Mouse (Mus musculus) embryo, embryonic 11.5 days (tissue): ENCODE measurements around the gene Brinp1.

Experiments
- DNase-seq: peaks from one replicate; pipeline ENCODE4 v3.0.0-alpha.2; 2012; ENCODE audit warnings: low read depth, low spot score

Brinp1 gene

DNA sequence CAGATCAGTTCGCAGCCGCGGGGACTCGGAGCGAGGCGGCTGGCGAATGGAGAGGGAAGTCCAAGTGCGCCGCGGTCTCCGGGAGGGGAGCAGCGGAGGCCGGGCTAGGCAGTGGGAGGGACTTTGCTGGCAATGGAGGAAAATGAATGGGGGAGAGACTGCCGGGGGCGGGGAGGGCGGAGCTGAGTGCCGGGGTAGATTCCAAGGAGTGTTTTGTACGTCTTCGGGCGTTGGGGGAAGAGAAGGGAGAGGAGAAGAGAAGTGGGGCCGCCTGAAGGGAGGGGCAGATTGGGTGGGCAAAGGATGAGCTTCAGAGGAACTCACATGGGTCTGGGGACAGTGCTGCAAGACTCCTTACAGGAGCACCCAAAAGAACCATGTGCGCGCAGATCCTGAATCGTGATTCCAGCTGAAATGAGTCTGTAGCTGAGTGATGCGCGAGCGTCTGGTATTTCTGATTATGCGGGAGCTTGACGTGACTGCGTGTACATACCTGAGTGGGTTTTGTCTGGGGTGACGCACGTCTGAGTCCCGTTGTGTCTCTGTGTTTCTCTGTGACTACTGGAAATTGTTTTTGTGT is at the start of gene Brinp1:
Brinp1 (minus strand) TSS at position 76 of the 580 bp plus-strand sequence.
- peak; percentile 63 for DNase-seq

DNA sequence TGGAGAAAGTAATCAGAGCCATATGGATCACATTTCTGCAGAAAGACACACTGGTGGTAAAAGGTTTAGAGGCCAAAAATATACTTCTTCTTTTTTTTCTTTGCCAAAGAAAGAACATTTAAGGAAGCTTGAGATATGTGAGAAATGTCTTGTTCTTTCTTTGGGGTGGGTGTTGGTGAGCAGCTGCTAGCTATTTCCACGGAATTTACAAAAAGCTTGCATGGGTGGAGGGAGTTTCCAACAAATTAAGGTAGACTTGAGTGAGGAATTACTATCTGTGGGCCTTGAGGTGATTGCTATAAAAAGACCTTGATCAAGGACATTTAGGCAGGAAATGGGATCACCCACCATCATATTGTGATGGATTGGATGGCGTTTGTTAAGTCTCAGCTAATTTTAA is 3.1 kb upstream of the Brinp1 start:
- DNase-seq, result no peak

DNA sequence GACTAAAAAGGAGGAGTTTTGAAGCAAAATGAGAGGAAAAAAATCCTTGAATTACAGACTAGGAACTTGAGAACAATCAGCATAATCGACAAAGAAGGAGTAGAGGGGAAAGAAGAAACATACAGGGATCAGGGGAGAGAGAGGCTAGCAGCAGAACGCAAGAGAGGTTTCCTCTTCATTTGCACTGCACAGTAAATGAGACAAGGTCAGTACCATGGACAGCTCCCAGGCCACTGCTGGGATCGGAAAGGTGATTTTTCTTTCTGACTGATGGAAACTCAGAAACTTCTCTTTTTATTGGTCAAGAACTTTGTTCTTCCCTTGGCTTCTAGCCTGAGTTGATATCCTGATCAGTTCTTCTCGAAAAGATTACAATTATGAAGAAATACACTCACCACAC is 1.4 kb upstream of the Brinp1 start:
- DNase-seq, result peak; percentile 56

DNA sequence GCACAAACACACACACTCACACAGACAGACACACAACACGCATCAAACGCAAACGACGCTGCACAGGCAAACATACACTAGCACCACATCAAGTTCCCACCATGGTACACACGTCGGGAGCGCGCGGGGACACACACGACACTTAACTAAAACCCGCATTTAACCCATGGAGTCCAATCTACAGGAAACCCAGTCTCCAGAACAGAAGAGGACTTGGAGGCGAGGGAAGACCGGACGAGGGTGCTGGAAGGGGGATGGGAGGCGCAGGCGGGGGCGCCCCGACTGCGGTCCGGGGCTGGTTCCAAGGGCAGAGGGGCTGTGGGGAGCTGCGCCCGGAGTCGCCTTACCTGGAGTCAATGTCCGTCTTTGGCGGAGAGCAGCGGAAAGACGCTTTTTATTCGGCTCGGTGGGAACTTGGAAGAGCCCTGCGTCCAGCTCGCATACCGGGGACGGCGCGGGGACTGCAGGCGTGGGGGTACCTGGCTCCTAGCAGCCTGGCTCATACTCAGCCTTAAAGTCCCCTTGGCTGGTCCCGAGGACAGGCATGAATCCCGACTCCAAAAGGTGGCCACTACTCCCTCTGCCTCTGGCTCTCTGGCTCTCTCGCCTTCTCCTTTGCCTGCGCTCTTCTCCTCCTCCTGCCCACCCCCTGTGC is 403 bp downstream of the Brinp1 start:
- no peak for DNase-seq

DNA sequence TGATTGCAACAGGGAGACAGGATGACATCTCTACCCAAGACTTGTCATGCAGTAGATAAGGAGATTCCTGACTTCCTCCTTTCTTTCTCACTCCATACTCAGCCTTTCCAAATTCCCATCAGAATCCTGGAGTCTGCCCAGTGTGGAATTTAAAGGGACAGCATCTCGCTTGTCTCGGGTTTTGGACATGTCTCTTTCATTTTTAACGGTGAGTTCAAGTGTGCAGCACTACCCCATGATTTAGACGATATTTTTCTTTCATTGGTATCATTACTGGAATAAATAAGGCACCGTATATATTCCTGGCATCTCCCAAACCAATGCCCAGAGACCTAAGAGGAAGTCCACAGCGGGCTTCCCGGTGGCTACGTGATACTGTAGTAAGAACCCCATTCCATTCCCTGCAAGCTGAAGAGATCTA is 1.1 kb downstream of the Brinp1 start:
- no peak for DNase-seq

DNA sequence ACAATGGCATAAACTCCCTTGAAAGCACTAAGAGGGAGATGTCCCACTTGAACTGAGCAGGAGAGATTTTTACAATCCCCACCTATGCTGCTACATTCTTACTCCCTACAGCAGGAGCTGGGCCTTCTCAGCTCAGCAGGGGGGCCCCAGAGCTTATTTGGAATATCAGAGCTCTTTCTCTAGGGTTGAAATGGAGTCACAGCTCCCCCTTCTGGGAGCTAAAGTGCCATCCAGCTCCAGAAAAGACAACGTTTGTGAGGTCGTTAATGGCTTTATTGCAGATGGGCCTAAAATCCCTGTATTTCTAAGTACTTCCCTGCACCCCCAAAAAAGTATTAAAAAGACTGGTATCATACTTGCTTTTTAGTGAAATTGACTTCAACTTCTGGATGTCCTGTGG is 3.6 kb downstream of the Brinp1 start:
- DNase-seq, result peak; percentile 57

DNA sequence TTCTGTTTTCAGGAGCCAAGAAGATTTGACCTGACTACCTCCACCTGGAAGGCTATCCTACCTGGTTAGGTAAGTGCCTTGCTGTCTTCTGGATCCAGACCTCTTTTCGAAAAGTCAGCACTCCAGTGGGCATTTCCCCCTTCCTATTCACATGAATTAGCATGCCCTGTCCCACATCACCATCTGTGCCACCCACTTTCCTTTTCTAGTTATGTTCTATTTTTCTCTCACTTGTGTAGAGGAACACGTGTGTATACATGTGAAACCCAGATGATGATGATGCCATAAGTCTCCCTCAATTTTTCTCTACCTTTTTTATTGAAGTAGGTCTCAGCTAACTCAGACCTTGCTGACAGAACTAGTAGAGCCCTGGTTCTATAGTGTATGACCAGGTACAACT is 11.3 kb downstream of the Brinp1 start:
- DNase-seq, result no peak

DNA sequence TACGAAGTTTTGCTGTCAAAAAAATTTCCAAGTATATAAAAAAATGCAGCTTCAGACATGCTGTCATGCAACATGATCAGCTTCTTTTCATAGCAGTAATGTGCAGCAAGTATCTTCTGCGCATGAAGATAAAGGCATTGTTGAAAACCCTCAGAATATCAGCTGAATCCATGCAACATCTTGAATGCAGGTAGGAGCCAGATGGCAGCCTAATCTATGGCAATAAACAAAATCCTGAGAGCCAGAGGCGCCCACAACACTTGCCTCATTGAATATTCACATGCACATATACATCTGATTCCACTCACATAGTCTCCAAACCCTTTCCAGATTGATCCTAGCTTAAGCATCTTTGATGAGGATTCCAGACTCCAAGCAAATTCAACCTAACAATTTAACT is 24.2 kb downstream of the Brinp1 start:
- DNase-seq, result no peak

DNA sequence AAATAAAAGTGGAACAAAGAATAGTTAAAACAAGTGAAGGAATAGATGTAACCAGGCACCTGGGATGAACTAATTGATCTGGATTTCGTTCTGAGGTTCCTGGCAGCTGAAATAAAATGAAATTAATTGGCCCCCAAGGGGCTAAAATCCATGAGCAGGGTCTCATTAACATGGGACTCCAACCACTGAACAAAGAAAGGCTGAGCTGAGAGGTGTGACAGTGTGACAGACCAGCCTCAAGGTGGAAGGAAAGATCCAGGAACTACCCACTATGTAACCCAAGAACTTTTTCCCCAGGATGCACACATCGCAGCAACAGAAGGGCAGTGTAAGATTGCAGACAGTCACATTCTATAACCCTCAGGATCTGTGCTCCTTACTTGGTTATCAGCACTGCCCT is 28.1 kb downstream of the Brinp1 start:
- DNase-seq, result no peak

DNA sequence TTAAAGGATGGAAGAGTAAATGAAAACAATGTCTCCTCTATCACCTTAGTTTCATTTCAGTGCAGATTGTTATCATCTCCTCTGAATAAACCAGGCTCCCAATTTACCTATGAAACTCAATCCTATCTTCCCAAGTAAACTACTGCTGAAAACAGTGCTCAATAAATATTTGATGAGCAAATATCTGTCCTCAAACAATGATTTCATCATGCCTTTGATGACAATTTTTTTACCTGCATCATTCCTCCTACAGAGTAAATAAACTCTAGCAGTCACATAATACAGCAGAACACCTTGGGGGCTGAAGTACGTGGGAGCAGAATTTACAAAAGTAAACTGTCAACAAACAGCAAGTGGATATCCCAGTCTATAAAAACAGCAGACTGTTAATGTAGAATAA is 31.3 kb downstream of the Brinp1 start:
- no peak for DNase-seq

DNA sequence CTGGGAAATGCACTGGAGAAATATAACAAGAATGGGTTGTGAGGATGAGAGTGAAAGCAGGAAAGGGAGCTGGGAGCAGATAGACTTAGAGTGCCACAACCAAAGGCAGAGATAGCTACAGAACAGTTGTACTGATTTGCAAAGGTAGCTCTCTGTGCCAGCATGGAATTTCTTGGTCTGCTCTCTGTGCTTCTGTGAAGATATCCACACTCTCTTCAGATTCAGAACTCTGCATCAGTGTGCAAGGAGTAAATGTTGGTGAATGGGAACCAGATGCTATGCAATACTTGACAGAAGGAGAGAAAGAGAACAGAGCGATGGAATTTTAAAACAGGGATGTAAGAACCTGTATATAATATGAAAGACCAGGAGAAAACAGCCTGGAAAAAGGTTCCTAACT is 31.7 kb downstream of the Brinp1 start:
- DNase-seq, result no peak

DNA sequence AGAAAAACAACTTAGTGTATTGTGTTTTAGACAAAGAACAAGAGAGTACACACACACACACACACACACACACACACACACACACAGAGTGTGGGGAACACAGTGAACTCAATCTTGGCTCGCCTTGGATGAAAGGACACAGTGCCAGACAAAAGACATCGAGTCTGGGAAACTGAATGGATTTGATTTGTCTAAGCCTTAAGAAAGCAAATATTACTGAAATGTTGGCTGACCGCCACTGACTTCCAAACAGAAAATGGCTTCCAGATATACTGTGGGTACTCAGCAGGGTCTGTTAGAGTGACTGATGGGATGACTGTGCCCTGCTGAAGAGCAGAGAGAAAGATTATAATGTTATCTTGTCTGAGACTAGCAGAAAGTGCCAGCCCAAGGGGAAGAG is 34.1 kb downstream of the Brinp1 start:
- no peak for DNase-seq

DNA sequence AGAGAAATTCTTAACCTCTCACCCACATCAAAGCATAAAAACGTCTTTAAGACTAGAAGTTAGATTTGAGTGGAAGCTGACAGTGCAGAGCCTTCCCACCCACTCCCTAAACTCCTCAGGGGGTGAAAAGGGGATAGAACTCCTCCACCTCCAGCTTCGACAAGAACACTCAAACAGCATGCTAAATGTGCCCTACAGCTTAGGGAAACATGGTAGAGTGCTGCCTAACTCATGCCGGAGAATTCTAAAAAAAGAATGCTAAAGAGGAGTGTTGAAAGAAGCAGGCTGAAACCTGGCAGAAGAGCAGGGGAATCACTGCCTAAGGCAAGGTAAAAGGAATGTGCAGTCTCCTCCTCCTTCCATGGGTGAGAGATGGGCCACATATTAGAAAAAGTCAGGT is 43.3 kb downstream of the Brinp1 start:
- no peak for DNase-seq

DNA sequence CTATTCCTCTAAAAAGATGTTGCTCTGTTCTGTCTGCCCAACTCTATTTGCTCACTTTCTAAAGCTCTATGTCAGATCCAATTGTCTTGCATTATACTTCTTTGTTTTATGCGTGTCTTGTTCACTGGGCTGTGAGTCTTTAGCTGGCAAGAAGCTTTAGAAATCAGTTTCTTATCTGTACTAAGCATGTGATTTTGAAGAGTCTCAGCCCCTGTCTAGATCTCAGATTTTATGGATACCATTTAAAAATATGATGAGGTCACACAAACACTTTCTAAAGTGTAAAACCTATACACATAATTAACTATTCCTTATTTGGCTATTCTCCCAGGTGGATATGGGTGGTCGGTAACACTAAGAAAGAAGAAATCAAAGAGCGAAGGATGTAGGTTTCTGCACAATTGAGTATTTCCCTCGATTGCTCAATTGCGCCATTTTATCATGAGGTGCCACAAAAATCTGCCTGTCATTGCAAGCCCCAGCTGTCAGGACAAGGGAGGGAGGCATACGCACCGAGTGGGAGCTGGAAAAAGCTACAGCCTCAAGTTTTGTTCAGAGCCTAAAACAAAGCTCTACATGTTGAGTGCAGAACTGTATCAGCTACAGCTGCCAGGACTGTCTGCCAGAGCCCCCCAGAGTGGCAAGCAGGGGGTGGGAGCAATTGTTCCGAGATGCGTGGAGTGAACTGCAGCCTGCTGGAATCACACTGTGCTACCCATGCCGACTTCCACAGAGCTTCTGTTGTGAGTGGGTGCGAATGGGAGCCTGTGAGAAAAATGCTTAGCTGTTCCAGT is 47.6 kb downstream of the Brinp1 start:
- no peak for DNase-seq

DNA sequence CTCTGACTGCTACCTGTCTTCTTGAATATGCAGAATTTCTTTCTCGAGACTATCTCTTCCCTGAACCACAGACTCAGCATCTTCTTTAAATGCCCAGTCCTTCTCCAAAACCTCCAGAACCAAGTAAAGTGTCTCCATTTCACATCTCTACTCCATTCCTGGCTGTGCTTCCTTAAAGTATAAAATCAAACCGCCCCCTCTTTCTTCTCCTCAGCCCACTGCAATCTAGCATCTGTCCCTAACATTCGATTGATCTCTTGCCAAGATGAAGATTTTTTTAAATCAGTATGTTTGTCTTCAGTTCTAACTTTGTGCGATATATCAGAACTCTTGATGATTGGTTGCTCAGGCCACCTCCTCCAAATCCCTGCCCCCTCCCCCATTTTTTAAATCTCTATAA is 63.7 kb downstream of the Brinp1 start:
- no peak for DNase-seq

DNA sequence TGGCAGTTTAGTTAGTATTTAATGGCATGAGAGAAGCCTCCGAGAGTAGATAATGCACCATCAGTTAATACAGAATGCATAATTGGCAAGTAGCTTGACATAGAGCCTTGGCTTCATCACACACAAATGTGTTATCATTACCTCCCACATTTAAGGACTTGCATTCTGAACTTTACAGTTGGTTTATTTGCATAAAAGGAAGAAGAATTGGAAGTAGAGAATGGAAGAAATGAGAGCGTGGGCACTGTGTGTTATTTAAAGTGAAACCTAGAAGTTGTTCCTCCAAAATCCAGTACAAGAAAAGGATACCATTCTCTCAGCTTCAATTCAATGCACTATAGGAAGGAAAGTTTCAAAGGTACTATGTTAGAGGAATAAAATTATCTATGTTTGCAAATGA is 67.9 kb downstream of the Brinp1 start:
- DNase-seq, result no peak

DNA sequence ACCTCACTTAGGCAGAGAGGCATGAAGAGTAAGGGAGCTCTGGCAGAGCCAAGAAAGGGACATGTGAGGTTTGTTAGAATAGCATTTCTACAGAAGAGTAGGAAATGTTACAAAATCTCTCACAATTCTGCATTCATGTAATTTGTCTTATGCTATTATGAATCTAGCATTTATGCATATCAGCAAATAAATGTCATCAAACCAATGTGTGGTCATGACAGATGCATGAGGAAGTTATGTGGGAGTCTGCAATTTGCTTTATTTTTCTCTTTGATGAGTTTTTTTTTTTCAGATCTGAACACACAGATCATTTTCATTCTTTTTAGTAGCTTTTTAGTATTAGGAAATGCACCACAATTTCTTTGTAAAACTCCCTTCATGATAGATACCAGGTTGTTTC is 82.2 kb downstream of the Brinp1 start:
- no peak for DNase-seq

DNA sequence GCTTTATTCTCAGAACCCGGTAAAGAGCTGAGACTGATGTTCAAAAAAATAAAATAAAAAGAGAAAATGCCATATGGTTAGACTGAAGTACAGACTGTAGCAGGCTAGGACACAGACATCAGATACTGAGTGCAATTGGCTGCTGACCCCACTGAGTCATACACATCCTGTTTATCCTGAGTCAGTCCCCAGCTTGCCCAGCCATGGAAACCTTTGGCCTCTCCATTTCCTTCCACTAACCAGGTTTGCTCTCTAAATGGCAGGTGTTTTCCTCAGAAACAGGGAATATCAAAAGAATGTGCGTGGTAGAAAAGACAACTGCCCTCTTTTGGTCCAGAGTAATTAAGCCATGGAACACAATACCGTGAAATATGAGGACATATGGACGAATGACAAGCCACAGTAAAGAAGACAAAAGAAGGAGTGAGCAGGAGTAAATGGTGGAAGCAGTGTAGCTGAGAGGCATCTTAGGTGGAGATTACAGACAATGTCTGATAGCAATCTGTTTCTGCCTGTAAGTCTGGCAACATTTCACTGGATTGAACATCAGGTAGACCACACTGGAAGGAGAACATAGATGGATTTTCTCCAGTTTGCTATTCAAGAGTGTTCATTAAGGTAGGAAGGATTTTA is 88.9 kb downstream of the Brinp1 start:
- DNase-seq, result no peak

DNA sequence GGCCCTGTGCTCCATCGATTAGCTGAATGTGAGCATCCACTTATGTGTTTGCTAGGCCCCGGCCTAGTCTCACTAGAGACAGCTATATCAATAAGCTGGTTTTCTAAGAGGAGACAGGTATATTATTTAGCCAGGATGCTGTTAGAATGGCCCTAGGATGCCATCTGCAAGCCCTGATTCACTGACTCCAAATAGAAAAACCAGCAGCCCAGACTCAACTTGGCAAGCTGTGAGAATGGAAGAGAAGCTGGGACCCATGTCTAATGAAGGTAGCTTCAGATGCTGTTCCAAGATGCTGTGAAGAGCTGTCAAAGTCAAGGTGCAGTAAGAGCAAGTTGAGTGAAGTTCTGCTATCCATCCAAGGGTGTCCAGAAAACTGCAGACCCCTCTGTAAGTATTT is 89.5 kb downstream of the Brinp1 start:
- DNase-seq, result no peak

DNA sequence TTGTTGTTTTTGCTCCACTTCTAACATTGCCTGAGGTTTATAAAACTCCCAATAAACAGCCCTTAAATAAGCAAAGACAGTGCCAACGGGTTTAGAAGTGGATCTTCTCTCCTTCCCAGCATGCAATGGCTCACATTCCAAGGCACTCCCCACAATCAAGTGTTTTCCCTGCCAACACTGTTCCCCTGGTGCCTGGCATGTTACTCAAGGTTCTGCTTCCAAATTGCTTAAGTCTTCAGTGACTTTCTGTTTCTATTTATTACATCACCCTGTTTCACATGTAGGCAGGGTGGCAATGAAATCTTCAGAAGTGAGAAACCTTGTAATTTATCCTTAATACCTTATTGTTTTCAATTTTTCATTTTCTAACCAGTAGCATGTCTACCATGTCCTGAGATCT is 97.3 kb downstream of the Brinp1 start:
- DNase-seq, result no peak

DNA sequence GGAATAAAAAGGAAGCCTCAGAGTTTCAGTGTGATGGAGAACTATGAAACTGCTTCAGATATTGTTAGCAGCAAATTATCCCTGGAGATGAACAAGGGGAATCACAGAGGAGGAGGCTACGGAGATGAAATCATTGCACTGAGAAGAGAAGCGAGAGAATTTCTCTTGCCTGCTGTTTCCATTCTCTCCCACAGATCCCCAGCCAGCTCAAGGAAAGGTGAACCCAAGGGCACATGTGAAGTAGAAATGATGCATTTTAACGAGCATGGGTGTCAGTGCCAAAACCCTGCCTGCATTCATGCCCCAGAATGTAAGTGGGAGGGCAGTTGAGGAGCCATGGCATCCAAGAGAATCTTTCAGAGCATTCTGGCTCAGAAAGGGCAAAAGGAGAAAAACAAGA is 104.5 kb downstream of the Brinp1 start:
- DNase-seq, result no peak

DNA sequence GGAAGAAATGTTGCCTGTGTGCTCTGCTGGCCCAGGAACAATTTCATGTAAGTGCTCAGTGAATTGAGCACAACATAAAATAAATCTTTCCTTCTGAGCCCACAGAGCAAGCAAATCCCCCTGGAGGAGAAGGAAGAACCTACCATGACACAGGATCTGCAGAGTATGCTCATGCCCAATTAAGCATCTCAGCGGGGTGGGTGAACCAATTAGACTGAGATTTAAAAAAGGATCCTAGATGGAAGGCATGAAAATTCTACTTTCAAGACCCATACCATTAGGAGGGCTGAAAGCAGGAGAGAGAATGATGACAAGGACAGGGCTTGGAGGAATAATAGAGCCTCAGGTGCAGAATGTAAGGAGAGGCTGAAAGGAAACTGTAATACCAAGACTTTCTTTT is 107.2 kb downstream of the Brinp1 start:
- no peak for DNase-seq

DNA sequence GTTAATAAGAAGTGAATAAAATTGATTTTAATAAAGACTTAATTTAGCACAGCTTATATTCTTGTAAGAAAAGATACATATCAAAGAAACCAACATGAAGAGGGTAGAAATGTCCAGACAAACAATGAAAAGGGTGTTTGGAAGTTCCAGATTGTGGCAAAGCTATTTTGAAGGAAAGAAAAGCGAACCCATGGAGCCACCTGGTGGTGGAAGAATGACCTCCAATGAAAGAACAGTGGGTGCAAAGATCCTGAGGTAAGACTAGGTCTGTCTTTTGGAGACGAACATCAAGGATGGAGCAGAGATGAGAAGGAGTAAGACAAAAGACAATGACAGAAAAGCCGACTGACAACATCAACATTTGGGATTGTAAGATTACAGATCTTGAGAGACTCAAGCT is 108.2 kb downstream of the Brinp1 start:
- peak; percentile 19 for DNase-seq
